Mouse (Mus musculus) cerebellum, postnatal 14 days (tissue): ENCODE results near the gene Trpm3.

Experiments
- DNase-seq, 2 experiments: peaks; one replicate each; pipeline ENCODE4 v3.0.0; 2021; ENCODE audit warnings: mixed read lengths in 2 of 2

Trpm3 gene

DNA sequence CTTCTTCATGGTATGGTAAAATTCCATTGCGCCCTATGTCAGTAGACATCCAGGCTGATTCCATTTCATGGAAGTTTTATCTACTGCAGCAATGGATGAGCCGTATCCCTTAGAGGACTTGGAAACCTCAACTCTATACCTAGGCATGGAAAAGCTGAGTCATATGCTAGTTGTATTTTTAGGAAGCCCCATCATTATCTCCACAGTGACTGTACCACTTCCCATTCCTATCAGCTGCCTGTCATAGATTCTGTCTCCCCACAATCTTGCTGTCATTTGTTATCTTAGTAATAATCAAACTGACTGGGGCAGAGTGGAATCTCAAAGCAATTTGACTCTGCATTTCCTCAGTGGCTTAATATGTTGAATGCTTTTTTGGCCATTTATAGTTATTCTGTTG is 169.2 kb downstream of the Trpm3 start:
- no peak for DNase-seq

DNA sequence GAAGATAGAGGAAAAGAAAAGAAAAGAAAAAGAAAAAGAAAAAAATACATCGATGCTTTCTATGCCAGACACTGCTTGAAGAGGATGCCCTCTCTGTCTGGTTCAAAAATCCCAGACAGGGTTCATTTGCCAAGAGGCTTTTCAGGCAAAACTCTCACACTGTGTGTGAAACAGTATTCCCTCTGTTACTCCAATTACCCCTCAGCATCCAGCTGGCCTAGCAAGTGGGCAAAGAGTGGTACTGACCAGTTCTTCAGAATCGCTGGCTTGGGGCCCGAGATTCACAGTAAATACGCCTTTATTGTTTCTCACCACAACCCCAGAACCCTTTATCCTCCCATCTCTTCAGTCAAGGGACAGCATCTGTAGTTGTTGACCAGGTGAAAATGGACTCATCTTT is 178.5 kb downstream of the Trpm3 start:
- peak; percentile 27 to 37 for DNase-seq

DNA sequence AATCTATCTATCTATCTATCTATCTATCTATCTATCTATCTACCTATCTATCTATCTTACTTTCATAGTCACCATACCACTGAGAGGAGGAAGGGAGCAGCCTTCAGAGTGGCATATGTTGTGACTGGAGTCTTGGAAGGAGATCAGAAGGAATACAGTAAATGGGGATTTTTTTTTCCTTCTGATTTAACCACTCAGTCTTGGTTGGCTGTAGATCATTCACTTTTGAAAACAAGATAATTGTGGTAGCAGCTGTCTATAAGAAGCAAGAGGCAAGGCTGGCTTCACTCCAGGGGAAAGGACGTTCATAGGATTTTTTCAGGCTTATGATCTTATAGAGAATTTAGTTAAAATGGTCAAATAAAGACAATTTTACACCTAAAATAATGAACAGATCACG is 188.0 kb downstream of the Trpm3 start:
- DNase-seq: no peak

DNA sequence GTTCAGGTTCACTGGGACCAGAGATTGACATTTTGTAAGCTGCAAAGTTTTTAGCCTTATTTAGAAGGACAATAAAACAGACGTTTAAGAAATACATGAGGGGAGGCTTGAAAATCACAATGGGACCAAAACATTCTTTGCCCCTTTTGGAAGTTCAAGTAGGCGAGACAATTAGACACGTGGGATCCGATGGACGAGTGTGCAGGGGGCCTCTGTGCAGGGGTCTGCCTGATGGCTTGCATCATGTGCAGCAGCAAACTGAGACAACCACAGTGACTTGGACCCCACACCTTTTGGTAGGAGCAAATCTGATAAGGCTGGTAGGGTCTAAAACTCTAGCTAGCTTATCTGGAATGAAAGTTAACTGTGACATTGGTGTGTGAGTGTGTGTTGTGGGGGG is 188.4 kb downstream of the Trpm3 start:
- DNase-seq: no peak

DNA sequence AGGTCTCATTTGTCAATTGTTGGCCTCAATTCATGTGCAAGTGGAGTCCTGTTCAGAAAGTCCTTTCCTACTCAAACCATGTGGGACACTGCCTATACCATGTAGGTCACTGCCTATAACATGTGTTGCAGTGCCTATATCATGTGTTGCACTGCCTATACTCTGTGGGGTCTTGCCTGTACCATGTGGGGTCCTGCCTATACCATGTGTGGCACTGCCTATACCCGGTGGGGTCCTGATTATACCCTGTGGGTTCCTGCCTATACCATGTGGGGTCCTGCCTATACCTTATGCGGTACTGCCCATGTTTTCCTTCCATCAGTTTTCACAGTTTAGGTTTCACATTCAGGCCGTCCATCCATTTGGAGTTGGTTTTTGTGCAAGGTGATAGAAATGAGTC is 197.4 kb downstream of the Trpm3 start:
- DNase-seq: no peak

DNA sequence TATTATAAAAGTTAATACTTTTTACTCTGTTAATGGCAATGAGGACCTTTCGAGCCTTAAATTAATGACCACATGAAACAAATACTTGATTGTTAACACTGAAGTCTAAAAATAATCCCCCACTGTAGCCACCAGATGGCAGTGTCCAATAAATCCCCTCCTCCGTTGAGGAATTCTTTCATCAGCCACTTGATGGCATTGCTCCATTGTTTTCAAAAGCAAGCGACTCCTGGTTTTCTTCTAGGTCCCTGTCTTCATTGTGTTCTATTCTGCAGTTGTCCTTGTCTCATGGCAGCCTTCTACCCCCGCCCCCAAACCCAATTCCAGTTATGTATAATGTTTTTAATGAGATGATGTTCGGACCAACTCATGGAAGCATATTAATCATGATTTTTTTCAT is 198.6 kb downstream of the Trpm3 start:
- peak; percentile 82 to 84 for DNase-seq

DNA sequence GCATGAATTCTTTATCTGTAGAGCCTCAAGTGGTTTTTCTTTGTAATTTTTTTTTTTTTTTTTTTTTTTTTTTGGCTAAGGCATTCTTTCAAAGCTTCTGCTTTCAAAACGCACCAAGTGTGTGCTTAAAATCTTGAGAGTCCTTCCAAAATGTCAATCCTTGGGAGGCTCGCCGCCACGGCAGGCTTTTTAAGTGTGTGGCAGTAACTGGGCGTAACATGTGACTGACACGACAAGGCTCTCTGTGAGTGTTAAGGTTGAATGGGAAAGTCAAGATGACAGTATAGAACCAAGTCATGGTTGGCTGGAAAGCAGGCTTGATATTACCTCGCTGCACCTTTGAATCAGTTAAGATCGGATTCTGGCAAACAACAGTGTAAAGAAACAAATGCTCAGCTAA is 200.1 kb downstream of the Trpm3 start:
- DNase-seq: no peak

DNA sequence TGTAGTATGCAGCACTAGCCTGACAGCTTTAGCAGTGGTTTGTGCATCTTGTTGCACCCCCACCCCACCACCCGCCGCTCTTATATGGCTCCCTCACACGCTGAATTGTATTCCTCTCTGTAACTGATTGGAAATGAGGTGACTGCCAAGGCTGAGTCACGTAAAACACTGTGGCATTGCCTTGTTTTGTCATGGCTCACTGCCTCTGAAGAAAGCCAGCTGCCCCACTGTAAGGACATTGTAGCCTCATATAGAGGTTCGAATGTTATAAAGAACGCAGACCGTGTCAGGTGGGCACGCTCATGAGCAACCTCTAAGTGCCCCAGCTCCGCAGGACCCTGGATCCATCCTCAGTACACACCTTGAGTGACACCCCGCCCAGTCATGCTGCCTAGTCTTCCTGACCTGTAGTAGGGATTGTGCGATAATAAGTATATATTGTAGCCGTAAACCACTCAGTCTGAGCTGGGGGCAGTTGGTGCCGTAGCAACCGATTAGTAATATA is 215.2 kb downstream of the Trpm3 start:
- DNase-seq: peak; percentile 22 to 28

DNA sequence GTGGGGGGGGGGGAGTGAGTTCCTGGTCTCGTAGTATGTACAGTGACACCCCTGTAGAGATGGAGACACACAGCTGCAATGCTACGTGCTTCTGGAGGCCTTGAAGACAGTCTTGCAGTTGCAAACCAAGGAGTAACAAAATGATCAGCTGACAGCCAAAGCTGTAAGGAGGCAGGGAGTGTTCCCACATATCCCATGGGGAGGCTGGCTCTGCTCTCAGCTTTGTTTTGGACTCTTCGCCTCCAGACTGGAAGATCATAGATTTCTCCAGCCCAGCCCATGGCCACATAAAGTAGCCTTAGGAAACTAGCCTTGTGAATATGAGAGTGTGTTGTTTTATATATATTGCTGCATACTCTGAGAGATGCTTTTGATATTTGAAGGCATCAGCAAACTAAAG is 248.0 kb downstream of the Trpm3 start:
- DNase-seq: no peak

DNA sequence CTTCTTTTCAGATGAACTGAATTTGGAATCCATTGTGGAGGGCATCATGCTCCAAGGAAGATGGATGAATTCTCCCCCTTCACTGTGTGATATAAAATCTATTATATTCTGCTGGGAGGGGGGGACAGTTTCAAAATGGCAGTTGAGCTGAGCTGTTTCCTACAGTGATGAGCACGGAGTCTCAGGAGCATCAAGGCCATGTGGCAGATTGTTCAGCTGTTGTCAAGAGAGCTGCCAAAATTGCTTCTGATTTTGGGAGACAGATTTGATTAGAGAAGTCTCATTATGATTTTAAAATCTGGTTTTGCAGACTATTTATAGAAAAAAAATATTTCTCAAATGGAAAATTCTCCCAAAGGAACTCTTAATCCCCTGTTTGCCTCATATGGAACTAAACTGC is 255.9 kb downstream of the Trpm3 start:
- no peak for DNase-seq

DNA sequence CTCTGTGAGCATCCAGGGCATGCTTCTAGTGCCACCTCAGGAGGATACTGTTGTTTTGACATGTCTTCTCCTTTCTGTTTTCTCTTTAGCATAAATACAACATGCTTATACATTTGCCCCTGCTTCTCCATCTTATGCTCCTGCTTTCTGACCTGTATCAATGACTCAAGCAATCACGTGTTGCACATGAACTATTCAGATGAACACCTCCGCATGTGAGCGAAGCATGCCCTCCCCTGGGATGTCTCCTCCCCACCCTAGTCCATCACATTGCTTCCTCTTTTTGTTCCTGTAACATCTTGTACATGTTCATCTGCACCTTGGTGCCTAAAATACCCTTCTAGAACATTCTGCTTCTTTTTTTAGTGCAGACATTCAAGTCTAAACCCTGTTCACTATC is 265.2 kb downstream of the Trpm3 start:
- DNase-seq: no peak

DNA sequence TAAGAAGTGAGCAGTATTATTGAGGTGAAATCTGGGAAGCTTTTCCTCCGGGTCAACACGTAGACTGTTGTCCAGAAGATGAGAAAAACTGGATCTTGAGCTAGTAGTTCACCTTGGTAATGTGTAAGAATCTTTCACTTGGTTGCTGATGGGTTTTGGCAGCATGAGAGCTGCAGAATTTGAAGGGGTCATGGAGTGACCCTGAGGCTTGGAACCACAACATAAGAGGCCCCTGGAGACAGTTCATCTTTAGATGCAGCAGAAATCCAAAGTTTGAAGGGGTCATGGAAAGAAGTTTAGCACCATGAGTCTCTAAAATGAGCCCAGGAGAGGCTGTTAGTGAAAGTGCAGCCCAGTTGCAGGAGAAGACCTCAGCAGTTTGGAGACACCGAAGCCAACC is 279.4 kb downstream of the Trpm3 start:
- DNase-seq: no peak

DNA sequence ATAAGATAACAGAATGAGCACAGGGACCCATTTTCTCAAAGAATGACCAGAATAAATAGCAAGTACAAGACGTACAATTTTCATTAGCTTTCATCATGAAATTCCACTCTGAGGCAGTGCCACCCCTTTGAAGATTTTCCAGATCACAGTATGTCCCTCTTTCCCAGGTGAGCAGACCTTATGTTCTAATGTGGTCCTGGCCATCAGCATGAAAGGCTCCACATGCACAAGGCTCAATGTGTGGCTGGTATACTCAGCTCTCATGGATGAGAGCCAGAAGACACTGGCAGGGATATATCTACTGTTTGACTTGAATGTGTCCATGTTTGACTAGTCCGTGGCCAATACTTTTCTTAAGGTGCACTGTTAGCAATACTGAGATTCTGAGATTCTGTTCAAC is 298.4 kb downstream of the Trpm3 start:
- DNase-seq: peak; percentile 58 to 85

DNA sequence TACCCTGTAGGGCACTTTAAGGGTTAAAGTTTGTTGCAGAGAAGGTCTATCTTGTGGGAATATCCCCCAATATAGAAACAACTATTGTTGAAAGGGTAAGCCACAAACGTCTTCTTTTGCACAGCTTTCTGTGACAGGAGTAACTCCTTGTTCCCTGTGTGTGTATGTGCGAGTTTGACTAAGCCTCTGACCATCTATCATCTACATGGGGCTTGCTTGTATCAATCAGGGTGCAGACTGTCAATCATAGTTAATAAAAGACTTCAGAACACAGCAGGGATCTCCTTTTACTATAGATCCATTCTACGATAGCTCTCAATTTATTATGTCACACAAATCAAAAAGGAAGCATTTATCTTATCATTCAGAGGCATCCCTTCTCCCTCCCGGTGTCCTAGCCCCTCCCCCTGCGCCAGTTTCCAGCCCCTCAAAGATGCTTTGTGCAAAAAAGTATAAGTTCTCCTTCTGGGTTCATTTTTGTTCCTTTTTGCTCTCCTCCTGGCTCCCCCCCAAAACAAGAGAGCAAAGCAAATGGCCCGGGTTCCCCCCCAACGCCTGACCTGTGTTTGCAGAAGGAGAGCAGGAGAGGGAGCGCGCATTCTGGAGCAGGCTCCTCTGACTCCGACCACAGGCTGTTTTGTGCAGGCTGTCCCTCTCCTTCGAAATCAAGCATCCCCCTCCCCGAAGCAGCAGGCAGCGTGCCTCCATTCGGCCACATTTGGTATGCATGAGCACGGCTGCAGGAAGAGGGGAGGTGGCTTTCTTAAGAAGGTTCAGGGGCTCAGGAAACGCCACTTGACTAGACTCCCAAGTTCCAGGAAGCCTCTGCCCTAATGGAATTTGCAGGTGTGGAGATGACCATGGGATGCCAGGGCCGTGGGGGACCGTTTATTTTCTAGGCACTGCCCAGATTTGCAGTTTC is 308.8 kb downstream of the Trpm3 start:
- DNase-seq: peak; percentile 81 to 84

DNA sequence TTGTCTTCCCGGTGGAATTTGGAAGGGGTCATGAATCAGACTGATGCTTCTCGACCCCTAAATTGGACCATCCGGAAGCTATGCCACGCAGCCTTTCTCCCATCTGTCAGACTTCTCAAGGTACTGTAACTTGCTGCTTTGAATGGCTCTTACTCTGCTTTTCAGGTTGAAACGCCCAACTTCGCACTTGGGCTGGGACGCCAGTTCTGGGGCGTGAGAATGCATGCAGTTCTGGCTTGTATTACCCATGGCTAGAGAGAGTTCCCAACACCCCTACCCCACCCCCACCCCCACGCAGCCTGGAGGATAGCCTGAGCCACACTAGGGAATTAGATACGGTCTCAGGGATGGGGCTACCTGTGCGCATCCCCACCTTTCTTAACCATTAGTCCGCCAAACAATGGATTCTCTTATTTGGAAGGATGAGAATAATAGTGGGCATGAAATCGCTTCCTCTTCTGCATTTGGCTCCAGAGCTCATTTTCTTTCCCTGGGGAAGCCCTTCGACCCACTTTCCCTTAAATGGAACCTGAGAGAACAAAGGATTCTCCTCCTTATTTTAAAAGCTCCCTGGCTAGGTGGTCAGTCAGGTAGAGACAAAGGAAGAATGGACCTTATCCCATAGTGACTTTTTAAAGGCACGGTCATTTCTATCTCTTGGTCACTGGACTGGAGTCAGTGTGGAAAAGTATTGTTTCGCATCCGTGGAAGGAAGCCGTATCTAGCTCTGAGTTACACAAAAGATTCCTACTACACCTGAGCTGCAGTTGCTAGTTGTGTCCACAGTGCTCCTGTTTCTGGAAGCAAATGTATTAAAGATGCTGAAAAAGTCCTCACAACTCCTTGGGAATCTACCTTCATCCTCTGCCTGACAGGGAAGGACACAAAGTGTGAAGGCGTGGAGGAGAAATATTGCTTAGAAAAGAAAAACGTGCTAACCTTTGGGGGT is 309.8 kb downstream of the Trpm3 start:
- peak in 1 of 2 experiments; percentile 66 for DNase-seq

DNA sequence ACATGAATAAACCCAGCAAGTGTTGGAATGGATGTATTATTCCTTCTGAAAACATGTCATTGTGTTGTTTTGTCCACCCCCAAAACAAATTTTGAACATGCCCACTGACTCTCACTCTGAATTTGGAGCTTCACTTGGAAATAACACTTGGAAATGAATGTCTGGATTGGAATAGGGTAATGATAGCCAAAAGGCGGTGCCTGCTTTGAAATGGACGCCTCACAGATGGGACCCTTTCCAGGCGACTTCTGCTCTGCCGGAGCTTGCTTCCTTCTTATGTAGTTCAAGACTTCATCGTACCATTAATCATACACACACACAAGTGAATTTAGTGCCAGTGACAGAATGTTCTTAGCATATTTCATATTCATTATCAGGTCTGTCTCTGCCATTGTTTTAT is 312.4 kb downstream of the Trpm3 start:
- DNase-seq: peak; percentile 55 to 67

DNA sequence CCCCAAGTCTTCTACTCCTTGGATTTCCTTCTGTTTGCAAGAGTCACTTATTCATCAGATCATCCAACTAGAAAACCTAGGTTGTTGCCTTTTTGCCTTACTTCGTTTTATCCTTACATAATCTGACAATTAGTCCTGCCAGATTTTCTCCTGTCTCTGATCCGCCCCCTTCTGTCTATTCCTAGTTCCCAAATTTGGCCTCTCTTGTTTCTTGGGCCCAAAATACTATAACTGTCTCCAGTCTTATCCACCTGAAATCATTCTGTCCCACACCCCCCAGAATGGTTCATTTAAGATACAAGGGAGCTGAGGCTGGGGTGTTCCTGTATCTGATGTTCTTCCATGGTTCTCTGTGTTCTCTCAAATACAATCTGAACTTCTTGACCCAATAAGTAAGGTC is 318.1 kb downstream of the Trpm3 start:
- DNase-seq: no peak

DNA sequence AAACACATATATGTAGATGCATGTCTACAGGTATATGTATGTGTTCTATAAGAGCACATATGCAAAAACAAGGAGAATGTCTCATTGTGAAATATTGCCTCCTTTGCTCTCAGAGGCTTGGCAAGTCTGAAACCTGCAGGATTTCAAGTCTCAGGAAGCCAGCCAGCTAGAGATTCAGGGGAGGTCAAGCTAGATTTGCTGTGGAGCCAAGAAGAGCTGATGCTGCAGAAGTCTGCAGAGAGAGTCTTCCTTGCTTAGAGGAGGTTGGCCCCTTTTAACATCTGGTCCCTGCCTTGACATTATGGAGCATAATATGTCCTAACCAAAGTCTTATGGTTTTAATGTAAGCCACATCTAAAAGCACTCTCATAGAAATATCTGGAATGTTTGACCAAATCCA is 323.2 kb downstream of the Trpm3 start:
- peak; percentile 47 to 67 for DNase-seq

DNA sequence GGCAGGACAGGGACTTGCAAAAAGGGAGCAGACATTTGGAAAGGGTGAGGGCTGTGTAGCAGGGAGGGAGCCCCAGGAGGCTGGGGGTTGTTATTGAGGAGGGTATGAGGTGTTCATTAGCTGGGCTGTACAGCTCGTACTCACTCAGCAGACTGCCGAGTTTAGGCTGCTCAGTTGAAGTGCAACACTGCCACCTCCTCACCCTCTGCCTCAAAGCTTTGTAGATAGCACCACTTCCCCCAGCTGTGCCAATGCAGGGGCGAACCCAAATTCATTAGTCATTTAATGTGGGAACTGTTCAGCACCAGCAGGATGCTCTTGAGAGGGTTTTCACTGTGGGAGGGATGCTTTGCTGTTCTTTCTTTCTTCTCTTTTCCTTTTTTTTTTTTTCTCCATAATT is 324.7 kb downstream of the Trpm3 start:
- no peak for DNase-seq

DNA sequence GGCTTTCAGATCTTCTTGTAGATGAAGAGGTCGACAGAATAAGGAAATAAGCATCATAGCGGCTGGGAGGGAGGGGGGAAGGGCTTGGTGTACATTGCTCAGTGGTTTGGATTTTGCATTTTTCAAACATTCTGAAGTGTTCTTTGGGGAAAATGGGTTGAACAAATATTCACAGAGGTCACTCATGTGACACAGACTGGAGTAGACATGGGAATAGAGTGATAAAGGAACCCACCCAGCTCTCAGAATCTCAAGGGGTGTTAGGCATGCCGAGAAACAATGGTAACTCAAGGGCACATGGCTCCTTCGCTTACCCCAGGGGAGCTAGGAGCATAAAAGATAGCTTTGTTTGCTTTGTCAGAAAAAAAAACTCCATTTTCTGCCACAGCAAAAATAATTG is 330.8 kb downstream of the Trpm3 start:
- no peak for DNase-seq

DNA sequence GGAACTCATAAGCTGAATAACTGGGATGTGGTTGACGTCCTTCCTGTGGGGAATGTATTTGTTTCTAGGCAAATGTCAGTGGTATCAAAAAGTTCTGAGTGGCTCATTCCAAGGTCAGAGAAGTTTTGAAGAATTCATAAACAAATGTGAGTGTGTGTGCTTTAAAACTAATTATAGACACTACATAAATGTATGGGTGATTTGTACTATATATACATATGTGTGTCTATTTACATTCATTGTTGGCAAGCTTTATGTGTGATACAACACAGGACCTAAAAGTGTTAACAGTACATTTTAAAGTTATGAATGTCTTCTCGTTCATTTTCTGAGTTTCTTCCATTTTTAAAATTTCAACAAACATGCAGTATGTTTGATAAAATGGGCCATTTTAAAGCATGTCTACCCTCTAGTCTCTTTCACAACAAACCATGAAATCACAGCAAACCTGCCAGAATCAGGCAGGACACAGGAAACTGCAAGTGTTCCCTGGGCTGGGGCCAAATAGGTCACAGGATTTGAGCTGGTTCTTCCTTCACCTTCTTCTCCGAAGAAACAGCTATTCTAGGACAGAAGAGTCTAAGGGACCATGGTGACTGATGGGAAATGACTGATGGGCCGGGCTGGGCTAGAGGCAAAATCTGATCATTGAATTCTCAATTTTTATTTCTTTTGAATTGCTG is 334.3 kb downstream of the Trpm3 start:
- peak; percentile 91 to 92 for DNase-seq

DNA sequence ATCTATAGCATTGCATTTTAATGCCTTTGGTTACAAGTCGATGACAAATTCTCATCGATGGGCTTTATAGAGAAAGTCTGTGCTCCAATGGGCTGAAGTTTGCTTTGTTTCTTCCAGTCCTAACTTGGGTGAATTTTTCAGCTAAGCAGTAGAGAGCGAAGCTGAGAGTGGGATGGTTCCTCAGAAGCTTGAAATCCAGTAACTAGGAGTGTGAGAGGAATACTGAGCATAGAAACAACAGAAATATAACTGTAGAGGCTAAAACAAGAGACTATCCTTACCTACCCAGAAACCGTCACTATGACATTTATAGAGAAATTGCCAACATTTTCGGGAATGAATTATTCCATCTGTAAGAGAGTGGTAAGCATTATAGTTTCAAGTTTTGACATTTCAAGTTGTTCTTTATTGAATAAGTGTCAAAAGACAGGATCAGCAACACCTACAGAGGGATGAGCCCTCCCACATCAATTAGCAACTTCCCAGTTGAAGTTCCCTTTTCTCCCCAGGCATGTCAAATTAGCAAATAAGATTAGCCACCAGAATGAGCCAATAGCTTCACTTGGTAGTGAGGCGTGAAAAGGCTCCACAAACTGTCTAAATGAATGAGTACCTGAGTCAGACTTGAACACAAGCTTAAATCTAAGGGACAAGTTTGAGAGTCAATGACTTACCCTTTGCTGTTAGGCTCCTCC is 339.6 kb downstream of the Trpm3 start:
- no peak for DNase-seq
